Mouse (Mus musculus) ES-Bruce4 (cell line): Measurements from ENCODE around the gene Ndrg3.

Experiments
- CTCF ChIP-seq: IDR thresholded peaks from one replicate; pipeline ENCODE4 v1.8.1; 2011; ENCODE audit warnings: low read depth, low read length
- EP300 ChIP-seq: IDR thresholded peaks from 2 replicates; pipeline ENCODE4 v1.6.1; 2011; ENCODE audit warnings: low read depth, low read length; ENCODE audit not compliant: insufficient read depth

- no peak for TF ChIP-seq CTCF
- TF ChIP-seq EP300, result no peak
Observed at GRCm38 (mm10) chr2:156888490-156888889, 103.4 kb downstream of the Ndrg3 start.
